Mouse (Mus musculus) frontal cortex, postnatal 36 days (tissue): ENCODE measurements around the gene Icam1.
A peak's percentile ranks its signal among the peaks of the same experiment; 100 is the strongest.
"Not testable (repeated sequence)": the region's sequence is repeated elsewhere in the genome, so short reads cannot be mapped to it uniquely, and the experiment has no call there.

ENCODE experiments used
- DNase-seq, 2 experiments: peaks; one replicate each; pipeline ENCODE4 v3.0.0; 2022; ENCODE audit warnings: low spot score in 2 of 2

Icam1 gene

GRCm38 (mm10) chr9:20993165-20993898, 22.5 kb upstream of the Icam1 start:
- no peak for DNase-seq

GRCm38 (mm10) chr9:20995069-20995468, 20.7 kb upstream of the Icam1 start:
- no peak for DNase-seq

- no peak for DNase-seq
Measured at GRCm38 (mm10) chr9:20997065-20997464, 18.7 kb upstream of the Icam1 start.

- DNase-seq, result not testable (repeated sequence)
Measured at GRCm38 (mm10) chr9:20998337-20998736, 17.4 kb upstream of the Icam1 start.

- no peak for DNase-seq
Measured at GRCm38 (mm10) chr9:21000811-21001210, 15.0 kb upstream of the Icam1 start.

GRCm38 (mm10) chr9:21001651-21002200, 14.1 kb upstream of the Icam1 start:
- no peak for DNase-seq

DNA sequence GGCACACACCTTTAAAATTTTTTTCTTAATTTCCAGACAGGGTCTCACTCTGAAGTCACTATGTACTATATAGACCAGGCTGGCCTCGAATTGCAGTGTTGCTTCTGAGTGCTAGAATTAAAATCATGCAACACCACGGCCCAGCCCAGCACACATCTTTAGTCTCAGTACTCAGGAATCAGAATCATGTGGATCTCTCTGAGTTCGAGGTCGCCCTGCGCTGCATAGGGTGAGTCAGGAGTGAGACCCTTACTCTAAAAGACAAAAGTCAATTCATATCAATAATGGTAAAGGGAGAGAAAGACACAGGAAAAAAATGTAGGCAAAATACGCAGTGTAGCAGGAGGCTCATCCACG, 13.5 kb upstream of the Icam1 start:
- no peak for DNase-seq

GRCm38 (mm10) chr9:21002627-21003551, 12.9 kb upstream of the Icam1 start, which contains the start of gene Mrpl4:
Gene Mrpl4, plus strand, starts transcription at chr9:21002738.
- peak; percentile 91 to 93 for DNase-seq

GRCm38 (mm10) chr9:21007313-21007952, 8.4 kb upstream of the Icam1 start:
- DNase-seq, result no peak

- no peak for DNase-seq
Measured at GRCm38 (mm10) chr9:21008007-21008406, 7.8 kb upstream of the Icam1 start.

DNA sequence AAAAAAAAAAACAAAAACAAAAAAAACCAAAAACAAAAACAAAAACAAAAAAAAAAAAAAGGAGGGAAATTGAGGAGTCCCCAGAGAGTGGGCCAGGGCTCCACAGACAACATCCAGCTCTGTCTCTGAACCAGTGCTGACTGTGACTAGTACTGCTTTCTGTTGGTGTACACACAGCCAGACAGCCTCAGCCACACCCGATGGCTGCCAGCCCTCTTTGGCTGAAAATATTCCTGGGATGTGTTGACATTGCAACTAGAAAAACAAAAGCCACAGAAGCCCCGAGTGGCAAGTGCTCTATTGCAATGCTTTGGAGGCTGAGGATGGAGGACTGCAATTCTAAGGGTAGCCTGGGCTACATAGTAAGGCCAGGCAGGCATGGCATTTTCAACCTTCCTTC, 5.4 kb upstream of the Icam1 start:
- DNase-seq, result no peak

DNA sequence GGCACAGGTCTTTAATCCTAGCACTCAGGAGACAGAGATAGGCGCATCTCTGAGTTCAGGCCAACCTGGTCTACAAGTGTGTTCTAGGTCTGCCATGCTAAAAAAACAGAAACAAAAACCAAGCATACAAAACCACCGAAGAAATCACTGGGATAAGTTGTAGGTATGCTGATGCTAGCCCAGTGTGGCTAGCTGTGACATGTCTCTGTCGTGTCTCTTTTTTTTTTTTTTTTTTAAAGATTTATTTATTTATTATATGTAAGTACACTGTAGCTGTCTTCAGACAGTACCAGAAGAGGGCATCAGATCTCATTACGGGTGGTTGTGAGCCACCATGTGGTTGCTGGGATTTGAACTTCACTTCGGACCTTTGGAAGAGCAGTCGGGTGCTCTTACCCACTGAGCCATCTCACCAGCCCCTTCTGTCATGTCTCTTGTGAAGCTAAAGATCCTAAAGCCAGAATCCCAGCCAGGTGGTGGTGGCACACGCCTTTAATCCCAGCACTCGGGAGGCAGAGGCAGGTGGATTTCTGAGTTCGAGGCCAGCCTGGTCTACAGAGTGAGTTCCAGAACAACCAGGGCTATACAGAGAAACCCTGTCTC, 4.7 kb upstream of the Icam1 start:
- not testable (repeated sequence) for DNase-seq

GRCm38 (mm10) chr9:21011846-21012312, 3.9 kb upstream of the Icam1 start:
- DNase-seq, result no peak

DNA sequence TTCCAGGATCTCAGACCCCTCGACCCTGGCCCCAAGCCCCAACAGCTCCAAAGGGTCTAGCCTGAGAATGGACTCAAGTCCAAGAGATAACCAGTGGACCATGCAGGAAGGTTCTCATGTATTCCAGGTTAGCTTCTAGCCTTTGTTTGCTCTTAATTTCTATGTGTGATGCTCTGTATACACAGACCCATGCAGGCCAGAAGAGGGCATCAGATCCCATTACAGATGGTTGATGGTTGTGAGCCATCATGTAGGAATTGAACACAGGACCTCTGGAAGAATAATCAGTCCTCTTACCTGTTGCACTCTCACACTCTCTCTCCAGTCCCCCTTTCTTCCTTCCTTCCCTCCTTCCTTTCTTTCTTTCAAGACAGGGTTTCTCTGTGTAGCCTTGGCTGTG, 3.4 kb upstream of the Icam1 start:
- DNase-seq, result no peak

DNA sequence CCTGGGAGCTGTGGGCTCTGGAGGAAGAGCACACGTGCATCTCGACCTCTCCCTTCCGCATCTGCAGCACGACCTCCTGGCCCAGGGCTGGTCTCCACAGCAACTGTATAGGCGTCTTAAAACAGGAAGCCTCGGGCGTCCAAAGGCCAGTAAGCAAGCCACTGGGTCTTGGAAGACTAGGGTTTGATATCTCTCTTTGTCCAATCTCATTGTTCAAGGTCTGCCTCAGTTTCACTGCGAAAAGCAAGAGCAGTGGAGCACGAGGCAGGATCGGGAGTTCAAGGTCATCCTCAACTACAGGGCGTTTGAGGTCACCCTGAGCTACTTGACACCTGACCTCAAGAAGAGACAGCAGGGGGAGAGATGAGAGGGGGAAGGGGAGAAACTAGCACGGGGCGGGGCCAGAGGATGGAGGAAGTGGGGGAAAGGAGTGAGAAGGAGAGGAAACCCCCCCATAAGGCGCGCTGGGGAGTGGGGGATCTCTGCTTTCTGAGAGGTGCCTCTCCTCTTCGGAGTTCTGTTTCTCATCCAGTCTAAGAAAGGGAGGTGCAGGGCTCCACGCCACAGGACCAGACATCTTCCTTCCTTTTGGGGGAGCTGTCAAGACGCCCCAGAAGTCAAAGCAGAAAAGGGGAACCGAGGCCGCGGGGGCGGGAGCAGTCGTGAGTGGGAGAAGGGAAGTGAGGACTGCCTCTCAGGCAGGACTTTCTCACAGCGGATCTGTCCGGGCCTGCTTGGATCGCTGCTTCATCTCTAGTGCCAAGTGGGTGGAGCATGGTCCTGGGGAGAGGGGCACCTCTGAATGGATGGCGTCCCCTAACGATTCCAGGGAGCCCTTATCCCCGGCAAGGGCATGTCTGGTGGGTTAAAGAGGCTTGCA, 854 bp upstream of the Icam1 start:
- peak in 1 of 2 experiments; percentile 58 for DNase-seq

- no peak for DNase-seq
Measured at GRCm38 (mm10) chr9:21016331-21017176, 769 bp downstream of the Icam1 start.

- no peak for DNase-seq
Measured at GRCm38 (mm10) chr9:21017177-21017575, 1.4 kb downstream of the Icam1 start.

DNA sequence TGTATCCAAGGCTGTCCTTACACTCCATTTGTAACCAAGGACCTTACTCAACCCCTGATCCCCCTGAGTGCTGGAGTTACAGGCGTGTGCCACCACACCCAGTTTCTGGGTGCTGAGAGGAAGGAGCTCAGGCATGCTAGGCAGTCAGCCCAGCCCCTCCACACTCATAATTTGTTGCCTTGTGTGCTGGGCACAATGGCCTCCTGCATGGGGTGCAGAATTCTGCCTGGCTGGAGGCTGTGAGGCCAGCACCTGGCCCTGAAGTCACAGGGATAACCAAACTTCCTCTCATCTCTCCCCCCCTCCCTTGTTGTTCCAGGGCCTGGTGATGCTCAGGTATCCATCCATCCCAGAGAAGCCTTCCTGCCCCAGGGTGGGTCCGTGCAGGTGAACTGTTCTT, 2.8 kb downstream of the Icam1 start:
- DNase-seq, result no peak

DNA sequence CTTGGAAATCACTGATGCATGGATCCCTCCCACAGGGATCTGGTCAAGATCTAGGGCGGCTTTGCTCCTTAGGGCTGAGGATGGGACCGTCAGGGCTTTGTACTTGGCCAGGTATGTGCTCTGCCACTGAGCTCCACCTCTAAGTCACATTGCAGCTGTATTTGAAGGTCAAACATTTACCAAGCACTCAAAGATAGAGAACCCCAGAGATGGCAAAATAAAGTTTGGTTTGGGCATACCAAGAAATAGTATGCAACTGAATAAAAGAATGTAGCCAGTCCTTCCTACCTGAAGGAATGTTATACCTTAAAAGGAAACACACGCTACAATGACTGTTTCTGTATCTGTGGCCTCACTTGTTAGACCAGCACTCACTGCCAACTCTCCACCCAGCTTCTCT, 5.6 kb downstream of the Icam1 start:
- DNase-seq, result no peak

- DNase-seq, result no peak
Measured at GRCm38 (mm10) chr9:21022288-21022687, 6.5 kb downstream of the Icam1 start.
